Mouse (Mus musculus) adrenal gland, adult 10 weeks (tissue): ENCODE measurements around the gene Stat5b. TPM values are rescaled to one million over a fixed set of nuclear protein-coding genes. Genes with fewer than 3 reads are reported as not detected.

Source experiments
- polyA plus RNA-seq: library from polyadenylated mRNA; stranded (reverse); fragments of 350-450 nt; fragmentation: Illumina TruSeq; extraction: RNeasy Lipid Tissue Mini Kit (QIAGEN cat#74804); gene quantifications from one replicate; pipeline ENCODE4 v1.2.3, GENCODE M21; 2014; ENCODE audit warnings: low read depth, low replicate concordance

Gene Stat5b
- 11.6 TPM for polyA plus RNA-seq

GRCm38 (mm10) chr11:100850038-100850777 lies at the start of gene Stat5b:
Gene Stat5b, minus strand, starts transcription at chr11:100850724.

DNA sequence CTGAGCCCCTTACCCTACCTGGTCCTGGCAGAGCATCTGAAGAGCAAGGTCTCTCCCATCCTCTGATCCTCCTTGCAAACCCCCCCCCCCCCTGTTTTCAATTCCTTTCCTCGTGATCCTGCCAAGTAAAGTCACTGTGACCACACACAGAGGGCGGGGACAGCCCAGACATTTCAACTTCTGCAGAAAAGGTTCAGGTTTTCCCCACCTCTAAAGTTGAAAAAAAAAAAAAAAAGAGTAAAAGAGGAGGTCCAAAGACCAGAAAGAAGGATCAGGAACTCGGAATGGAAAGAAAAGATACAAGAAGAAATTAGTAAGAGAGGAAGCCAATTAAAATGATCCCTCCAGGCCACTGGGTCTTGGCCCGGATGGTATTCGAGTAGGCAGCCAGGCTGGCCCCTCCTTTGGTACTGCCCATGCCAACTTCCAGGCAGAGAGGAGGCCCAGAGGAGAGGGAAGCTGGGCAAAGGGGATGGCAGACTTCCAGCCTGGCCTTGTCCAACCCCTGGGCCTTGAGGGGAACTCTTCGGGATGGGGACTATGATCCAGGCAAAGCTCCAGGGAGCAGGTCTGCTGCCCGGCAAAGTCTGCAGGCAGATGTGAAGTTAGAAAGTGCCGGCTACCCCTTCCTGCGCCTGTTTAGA lies 8.5 kb upstream of the Stat5b start, which contains the start of gene Stat5a:
Gene Stat5a, plus strand, starts transcription at position 417 of the 644 bp plus-strand sequence.

DNA sequence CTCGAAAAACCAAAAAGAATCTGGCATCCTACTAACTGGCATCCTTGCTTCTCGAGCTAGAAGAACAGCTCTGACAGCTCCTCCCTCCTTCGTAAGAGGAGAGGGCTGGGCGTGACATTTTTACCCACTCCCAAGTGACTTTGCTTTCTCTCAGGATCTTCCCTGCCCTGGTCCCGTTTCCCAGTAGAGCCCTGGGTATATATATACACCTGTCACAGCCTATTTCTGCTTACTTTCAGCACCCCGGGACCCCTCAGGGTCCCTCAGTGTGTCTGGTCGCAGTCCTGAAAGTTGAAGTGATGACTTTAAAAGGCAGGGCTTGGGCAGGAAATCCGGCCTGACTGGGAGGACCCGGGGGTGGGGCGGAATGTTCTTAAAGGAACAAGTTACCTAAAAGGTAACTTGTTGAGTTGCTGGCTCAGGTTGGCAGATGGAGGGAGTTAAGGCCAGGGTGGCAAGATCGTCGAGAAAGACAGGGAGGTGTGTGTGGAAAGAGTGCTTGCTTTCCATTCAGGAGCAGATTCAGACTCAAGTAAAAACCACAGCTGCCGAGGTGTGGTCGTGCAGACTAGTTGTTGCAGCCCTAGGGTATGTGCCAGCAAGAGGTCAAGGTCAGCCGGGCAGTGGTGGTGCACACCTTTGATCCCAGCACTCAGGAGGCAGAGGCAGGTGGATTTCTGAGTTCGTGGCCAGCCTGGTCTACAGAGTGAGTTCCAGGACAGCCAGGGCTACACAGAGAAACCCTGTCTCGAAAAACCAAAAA lies 79.7 kb downstream of the Stat5b start, which contains the start of gene Ghdc:
Gene Ghdc, minus strand, starts transcription at position 312 of the 763 bp plus-strand sequence.

DNA sequence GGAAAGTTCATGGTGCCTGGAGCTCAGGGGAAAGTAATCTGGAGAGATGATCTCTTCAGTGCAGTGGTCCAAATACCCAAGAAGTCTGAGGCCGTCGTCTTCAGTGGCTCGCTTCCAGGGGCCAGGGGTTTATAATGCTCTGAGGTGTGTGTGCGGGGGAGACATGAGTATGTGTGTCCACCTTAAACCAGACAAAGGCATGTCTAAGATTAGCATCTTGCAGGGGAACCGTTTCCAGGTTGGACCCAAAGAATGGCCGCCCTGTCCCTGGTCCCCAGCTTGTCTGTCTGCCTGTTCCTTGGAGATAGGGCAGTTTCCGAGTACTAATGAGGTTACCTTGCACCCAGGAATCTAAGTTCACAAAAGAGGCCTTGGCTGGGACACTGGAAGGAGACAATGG lies 87.7 kb downstream of the Stat5b start, which contains the start of gene Hcrt:
Gene Hcrt, minus strand, starts transcription at position 101 of the 400 bp plus-strand sequence.

DNA sequence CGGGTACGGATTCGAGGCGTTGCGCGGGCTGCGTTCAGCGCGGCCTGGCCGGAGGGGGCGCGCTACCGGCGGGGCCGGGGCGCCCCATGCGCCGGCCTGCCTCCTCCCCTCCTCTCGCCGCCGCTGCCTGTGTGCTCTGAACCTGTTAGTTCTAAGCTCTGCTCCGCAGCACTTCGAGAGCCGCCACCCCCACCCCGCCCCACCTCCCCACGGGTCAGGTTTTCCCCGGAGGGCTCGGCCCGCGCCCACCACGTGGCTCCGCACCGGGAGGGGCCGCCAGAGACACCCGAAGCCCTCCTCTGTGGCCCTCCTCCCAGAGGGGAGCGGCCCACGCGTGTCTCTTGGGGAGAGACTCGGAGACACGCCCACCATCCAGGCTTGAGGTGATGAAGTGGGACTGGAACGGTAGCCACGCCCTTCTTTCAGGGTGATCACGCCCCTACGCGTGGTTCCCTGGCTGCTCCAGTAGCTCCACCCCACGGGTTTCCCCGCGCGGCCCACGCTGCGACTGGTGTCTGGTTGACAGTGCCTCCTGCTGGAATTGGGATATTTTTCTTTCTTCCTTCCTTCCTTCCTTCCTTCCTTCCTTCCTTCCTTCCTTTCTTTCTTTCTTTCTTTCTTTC lies 90.8 kb downstream of the Stat5b start, which contains the start of gene Kcnh4:
Gene Kcnh4, minus strand, starts transcription at position 332 of the 623 bp plus-strand sequence.

GRCm38 (mm10) chr11:100738066-100738604 lies 112.4 kb downstream of the Stat5b start, which contains the start of gene Rab5c:
Gene Rab5c, minus strand, starts transcription at chr11:100738215.

Other genes with a start within 250 kb of the Stat5b start
- gene Nkiras2, start 231.5 kb downstream of the Stat5b start, polyA plus RNA-seq, result 2.7 TPM
- gene Dnajc7, start 230.6 kb downstream of the Stat5b start, polyA plus RNA-seq, result 169 TPM
- gene Zfp385c, start 158.3 kb downstream of the Stat5b start, polyA plus RNA-seq, result not detected
- 7.8 TPM for gene Dhx58, start 146.5 kb downstream of the Stat5b start, polyA plus RNA-seq
- 3.3 TPM for gene Kat2a, start 138.3 kb downstream of the Stat5b start, polyA plus RNA-seq
- not detected for gene Hspb9, start 136.9 kb downstream of the Stat5b start, polyA plus RNA-seq
- gene Rab5c, start 112.5 kb downstream of the Stat5b start, polyA plus RNA-seq, result 51.3 TPM
- not detected for gene Kcnh4, start 90.8 kb downstream of the Stat5b start, polyA plus RNA-seq
- not detected for gene Hcrt, start 87.8 kb downstream of the Stat5b start, polyA plus RNA-seq
- 4.3 TPM for gene Ghdc, start 79.8 kb downstream of the Stat5b start, polyA plus RNA-seq
- 5.2 TPM for gene Stat5a, start 8.6 kb upstream of the Stat5b start, polyA plus RNA-seq
- 18.6 TPM for gene Stat3, start 88.8 kb upstream of the Stat5b start, polyA plus RNA-seq
- 126 TPM for gene Cavin1, start 120.2 kb upstream of the Stat5b start, polyA plus RNA-seq
- 131 TPM for gene Atp6v0a1, start 158.7 kb upstream of the Stat5b start, polyA plus RNA-seq
- 0.76 TPM for gene Naglu, start 219.3 kb upstream of the Stat5b start, polyA plus RNA-seq
- gene Hsd17b1, start 227.7 kb upstream of the Stat5b start, polyA plus RNA-seq, result not detected
- gene Coasy, start 231.8 kb upstream of the Stat5b start, polyA plus RNA-seq, result 5.5 TPM
- gene Mlx, start 236.6 kb upstream of the Stat5b start, polyA plus RNA-seq, result 51.7 TPM
- gene Psmc3ip, start 244.7 kb upstream of the Stat5b start, polyA plus RNA-seq, result 4.3 TPM